Mouse (Mus musculus) liver, embryonic 13.5 days (tissue): ENCODE results near the gene Myt1l. TPM values are rescaled to one million over a fixed set of nuclear protein-coding genes. Genes with fewer than 3 reads are reported as not detected.

Experiments
- ATAC-seq: fragments of 200-750 bp; cut with Nextera tagmentation; 2 replicates; pipeline ENCODE4 v1.8.0; 2017; ENCODE audit warnings: low read depth, mild to moderate bottlenecking, moderate number of reproducible peaks, moderate library complexity
- DNase-seq: peaks from one replicate; pipeline ENCODE4 v3.0.0; 2022
- H3K27ac ChIP-seq: fragments of 300-500 bp; sonication (generic); 2 replicates; pipeline ENCODE4 v1.5.1; 2015; ENCODE audit warnings: moderate library complexity, mild to moderate bottlenecking, inconsistent platforms
- H3K27me3 ChIP-seq: fragments of 300-500 bp; sonication (generic); 2 replicates; pipeline ENCODE4 v1.6.1; 2015; ENCODE audit warnings: mild to moderate bottlenecking, inconsistent platforms
- H3K36me3 ChIP-seq: fragments of 300-500 bp; sonication (generic); 2 replicates; pipeline ENCODE4 v1.6.1; 2015; ENCODE audit warnings: mild to moderate bottlenecking, inconsistent platforms
- H3K4me1 ChIP-seq: fragments of 300-500 bp; sonication (generic); replicated peaks from 2 replicates; pipeline ENCODE4 v1.6.1; 2015; ENCODE audit warnings: inconsistent platforms
- H3K4me2 ChIP-seq: fragments of 300-500 bp; sonication (generic); 2 replicates; pipeline ENCODE4 v1.6.1; 2015; ENCODE audit warnings: inconsistent platforms, mild to moderate bottlenecking, moderate library complexity
- H3K4me3 ChIP-seq: fragments of 300-500 bp; sonication (generic); replicated peaks from 2 replicates; pipeline ENCODE4 v1.5.1; 2015; ENCODE audit warnings: mild to moderate bottlenecking, inconsistent platforms
- H3K9ac ChIP-seq: fragments of 300-500 bp; sonication (generic); 2 replicates; pipeline ENCODE4 v1.6.1; 2015; ENCODE audit warnings: mild to moderate bottlenecking, inconsistent platforms
- H3K9me3 ChIP-seq: fragments of 300-500 bp; sonication (generic); replicated peaks from 2 replicates; pipeline ENCODE4 v1.6.1; 2016; ENCODE audit warnings: inconsistent platforms
- WGBS: fragments of 180-500 bp; shearing (Covaris S2); methylation state at CpG from one replicate; pipeline ENCODE4 v1.1.7; 2015; ENCODE audit not compliant: insufficient replicate concordance; 5-methylcytosine and 5-hydroxymethylcytosine counted together
- polyA plus RNA-seq: library from polyadenylated mRNA; unstranded; fragments of >200 nt; fragmentation: Nextera tagmentation; extraction: Ambion mirVana; gene quantifications from 2 replicates; pipeline ENCODE4 v1.2.1, GENCODE M21; 2015

Myt1l gene
- polyA plus RNA-seq, 1 experiment from 2014 or later = 0.55 TPM

- Histone ChIP-seq H3K4me3 (no peak overlapping the region), H3K27ac (no peak overlapping the region), H3K4me1 (no peaks in the 10 kb centered on the region), H3K36me3 (no peaks in the 10 kb centered on the region), H3K4me2 (no peak overlapping the region), H3K9ac (no peak overlapping the region), H3K9me3 (no peaks in the 10 kb centered on the region), H3K27me3 (no peaks in the 10 kb centered on the region)
- no peak for DNase-seq
- ATAC-seq = no peak
- 19% methylated on average over 9 of the region's 9 CpGs for WGBS
These were observed 354.9 kb downstream of the Myt1l start for GRCm38 (mm10) chr12:29882871-29883617.

- H3K4me3 ChIP-seq = no peak overlapping the region
- 55% methylated on average over 5 of the region's 5 CpGs for WGBS
- no peak overlapping the region for H3K27ac ChIP-seq
- no peak for DNase-seq
- ATAC-seq = no peak
- no peaks in the 10 kb centered on the region for H3K36me3 ChIP-seq
- no peaks in the 10 kb centered on the region for H3K9me3 ChIP-seq
- no peaks in the 10 kb centered on the region for H3K4me1 ChIP-seq
- no peaks in the 10 kb centered on the region for H3K27me3 ChIP-seq
- no peak overlapping the region for H3K4me2 ChIP-seq
- H3K9ac ChIP-seq = no peak overlapping the region
These were observed 356.2 kb downstream of the Myt1l start for GRCm38 (mm10) chr12:29884376-29884775.

- DNase-seq = no peak
- H3K4me2 ChIP-seq = no peak overlapping the region
These were observed 366.5 kb downstream of the Myt1l start for GRCm38 (mm10) chr12:29894669-29895068.

GRCm38 (mm10) chr12:29897533-29898085 lies 369.4 kb downstream of the Myt1l start:
- no peak for DNase-seq
- H3K9me3 ChIP-seq = no peaks in the 10 kb centered on the region
- H3K4me2 ChIP-seq = no peak overlapping the region
- no peaks in the 10 kb centered on the region for H3K27me3 ChIP-seq
- no peaks in the 10 kb centered on the region for H3K36me3 ChIP-seq
- H3K4me3 ChIP-seq = no peak overlapping the region
- H3K4me1 ChIP-seq = no peaks in the 10 kb centered on the region
- no peak overlapping the region for H3K27ac ChIP-seq
- ATAC-seq = no peak
- 51% methylated on average over 3 of the region's 3 CpGs for WGBS
- H3K9ac ChIP-seq = no peak overlapping the region

More at GRCm38 (mm10) chr12:29894669-29895068, 366.5 kb downstream of the Myt1l start:
- Histone ChIP-seq H3K4me1 (no peaks in the 10 kb centered on the region), H3K9ac (no peak overlapping the region), H3K4me3 (no peak overlapping the region), H3K27me3 (no peaks in the 10 kb centered on the region), H3K27ac (no peak overlapping the region), H3K9me3 (no peaks in the 10 kb centered on the region), H3K36me3 (no peaks in the 10 kb centered on the region)
- ATAC-seq = no peak
- WGBS = 12% methylated on average over 3 of the region's 3 CpGs

GRCm38 (mm10) chr12:29904101-29904874 lies 376.1 kb downstream of the Myt1l start:
- Histone ChIP-seq H3K4me3 (no peak overlapping the region), H3K4me2 (no peak overlapping the region), H3K9me3 (no peaks in the 10 kb centered on the region), H3K36me3 (no peaks in the 10 kb centered on the region), H3K4me1 (no peaks in the 10 kb centered on the region), H3K9ac (no peak overlapping the region), H3K27me3 (no peaks in the 10 kb centered on the region), H3K27ac (no peak overlapping the region)
- WGBS = 33% methylated on average over 4 of the region's 4 CpGs
- ATAC-seq = no peak
- no peak for DNase-seq

- ATAC-seq (no peak), DNase-seq (no peak)
- no peaks in the 10 kb centered on the region for H3K36me3 ChIP-seq
- 39% methylated on average over 2 of the region's 2 CpGs for WGBS
- H3K27me3 ChIP-seq = no peaks in the 10 kb centered on the region
- no peaks in the 10 kb centered on the region for H3K4me1 ChIP-seq
- no peak overlapping the region for H3K9ac ChIP-seq
- H3K27ac ChIP-seq = no peak overlapping the region
- H3K9me3 ChIP-seq = no peaks in the 10 kb centered on the region
- no peak overlapping the region for H3K4me3 ChIP-seq
- no peak overlapping the region for H3K4me2 ChIP-seq
These were observed 378.9 kb downstream of the Myt1l start for GRCm38 (mm10) chr12:29907056-29907455.

GRCm38 (mm10) chr12:29916139-29916538 lies 388.0 kb downstream of the Myt1l start:
- no peak for ATAC-seq

GRCm38 (mm10) chr12:29916807-29917206 lies 388.6 kb downstream of the Myt1l start:
- H3K27me3 ChIP-seq = no peaks in the 10 kb centered on the region
- no peak overlapping the region for H3K27ac ChIP-seq
- DNase-seq = no peak
- no peaks in the 10 kb centered on the region for H3K4me1 ChIP-seq
- ATAC-seq = no peak
- H3K9ac ChIP-seq = no peak overlapping the region
- no peak overlapping the region for H3K4me3 ChIP-seq
- H3K9me3 ChIP-seq = no peaks in the 10 kb centered on the region
- no peak overlapping the region for H3K4me2 ChIP-seq
- 59% methylated on average over 6 of the region's 6 CpGs for WGBS
- no peaks in the 10 kb centered on the region for H3K36me3 ChIP-seq

More at GRCm38 (mm10) chr12:29916139-29916538, 388.0 kb downstream of the Myt1l start:
- Histone ChIP-seq H3K4me1 (no peaks in the 10 kb centered on the region), H3K9ac (no peak overlapping the region), H3K4me3 (no peak overlapping the region), H3K4me2 (no peak overlapping the region), H3K27ac (no peak overlapping the region), H3K9me3 (no peaks in the 10 kb centered on the region), H3K27me3 (no peaks in the 10 kb centered on the region), H3K36me3 (no peaks in the 10 kb centered on the region)
- no peak for DNase-seq
- 53% methylated on average over 3 of the region's 3 CpGs for WGBS

GRCm38 (mm10) chr12:29920298-29920697 lies 392.1 kb downstream of the Myt1l start:
- no peaks in the 10 kb centered on the region for H3K4me1 ChIP-seq
- no peak for ATAC-seq

GRCm38 (mm10) chr12:29921481-29921880 lies 393.3 kb downstream of the Myt1l start:
- H3K4me3 ChIP-seq = no peak overlapping the region
- H3K9ac ChIP-seq = no peak overlapping the region
- no peak overlapping the region for H3K4me2 ChIP-seq
- ATAC-seq (no peak), DNase-seq (no peak)
- no peaks in the 10 kb centered on the region for H3K36me3 ChIP-seq
- H3K27ac ChIP-seq = no peak overlapping the region
- no peaks in the 10 kb centered on the region for H3K27me3 ChIP-seq
- WGBS = 71% methylated on average over 11 of the region's 11 CpGs
- no peaks in the 10 kb centered on the region for H3K9me3 ChIP-seq
- H3K4me1 ChIP-seq = no peaks in the 10 kb centered on the region

More at GRCm38 (mm10) chr12:29920298-29920697, 392.1 kb downstream of the Myt1l start:
- Histone ChIP-seq H3K36me3 (no peaks in the 10 kb centered on the region), H3K27ac (no peak overlapping the region), H3K9me3 (no peaks in the 10 kb centered on the region), H3K27me3 (no peaks in the 10 kb centered on the region), H3K4me3 (no peak overlapping the region), H3K9ac (no peak overlapping the region), H3K4me2 (no peak overlapping the region)
- DNase-seq = no peak
- 70% methylated on average over 7 of the region's 7 CpGs for WGBS

- whole genome bisulfite sequencing = 31% methylated on average over 3 of the region's 3 CpGs
- Histone ChIP-seq H3K9ac (no peak overlapping the region), H3K27me3 (no peaks in the 10 kb centered on the region), H3K9me3 (no peaks in the 10 kb centered on the region), H3K4me2 (no peak overlapping the region), H3K4me1 (no peaks in the 10 kb centered on the region), H3K36me3 (no peaks in the 10 kb centered on the region), H3K4me3 (no peak overlapping the region), H3K27ac (no peak overlapping the region)
- ATAC-seq = no peak
- DNase-seq = no peak
These were observed 398.7 kb downstream of the Myt1l start for GRCm38 (mm10) chr12:29926896-29927295.
